Mouse (Mus musculus): ENCODE measurements around the gene Rpl39. TPM values are rescaled to one million over a fixed set of nuclear protein-coding genes. Genes with fewer than 3 reads are reported as not detected.
"Not testable (repeated sequence)": the region's sequence is repeated elsewhere in the genome, so short reads cannot be mapped to it uniquely, and the experiment has no call there.

Rpl39 gene
- polyA plus RNA-seq, 1 experiment, result 62.8 TPM

DNA sequence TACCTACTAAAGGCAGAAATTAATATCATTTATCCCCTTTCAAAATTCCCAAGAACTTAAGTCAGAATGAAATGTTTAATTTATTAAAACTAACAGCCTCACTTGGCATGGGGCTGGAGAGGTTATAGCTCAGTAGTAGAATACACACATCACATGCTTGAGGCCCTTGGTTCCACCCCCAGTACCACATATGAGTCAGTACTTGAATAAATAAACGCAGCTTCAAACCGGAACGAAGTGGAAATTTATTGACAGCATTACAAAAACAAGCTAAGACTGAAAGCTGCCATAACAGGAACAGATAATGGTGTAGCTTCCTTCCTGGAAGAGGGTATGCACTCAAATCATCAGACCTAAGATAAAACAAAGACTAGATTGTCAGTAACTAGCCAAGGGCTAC, 6.3 kb upstream of the Rpl39 start:
- WGBS, result 82% methylated on average over 3 of the region's 3 CpGs
- Histone ChIP-seq H3K27ac (ENCODE audit: insufficient read depth, low read length) (no peak overlapping the region), H3K4me3 (ENCODE audit: extremely low read depth, insufficient read depth, insufficient read length) (no peak overlapping the region), H3K4me1 (ENCODE audit: control insufficient read depth, insufficient read depth, insufficient read length) (peaks cover 3% of the 10 kb centered on the region), H3K27me3 (ENCODE audit: control insufficient read depth, insufficient read depth, low read length) (no peaks in the 10 kb centered on the region), H3K36me3 (ENCODE audit: control insufficient read depth, insufficient read depth, low read length) (no peaks in the 10 kb centered on the region)
- DNase-seq (ENCODE audit: low read depth in 1 of 2, low spot score in 2 of 2), result no peak
- TF ChIP-seq CTCF (IDR thresholded peaks at IDR 0.05; ENCODE audit: extremely low read depth, insufficient read depth, insufficient read length, insufficient replicate concordance) (no peak), POLR2A (IDR thresholded peaks at IDR 0.05; ENCODE audit: low read depth, low read length) (no peak)

DNA sequence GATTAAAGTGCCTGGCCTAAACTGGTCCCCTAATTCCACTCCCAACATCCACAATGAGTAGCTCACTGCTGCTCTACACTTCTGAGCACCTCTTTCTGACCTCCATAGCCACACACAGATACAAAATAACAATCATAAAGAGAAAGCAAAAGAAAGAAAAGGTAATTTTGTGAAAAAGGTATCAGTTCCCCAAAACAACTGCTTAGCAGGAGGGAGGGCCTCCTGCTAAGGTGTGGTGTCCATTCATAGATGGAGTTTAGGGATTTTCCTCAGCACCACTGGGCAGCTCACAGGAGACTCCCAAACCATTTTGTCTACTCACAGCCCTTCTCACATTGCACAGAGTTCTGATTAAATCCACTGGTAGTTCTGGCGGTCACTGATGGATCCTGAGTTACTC, 3.6 kb upstream of the Rpl39 start:
- H3K4me1 ChIP-seq (ENCODE audit: control insufficient read depth, insufficient read depth, insufficient read length), result peaks cover 3% of the 10 kb centered on the region; the same call in 1 of the 2 replicates
- H3K27ac ChIP-seq (ENCODE audit: insufficient read depth, low read length), result peak overlapping the region; percentile 62
- WGBS, result 82% methylated on average over 1 of the region's 1 CpGs

DNA sequence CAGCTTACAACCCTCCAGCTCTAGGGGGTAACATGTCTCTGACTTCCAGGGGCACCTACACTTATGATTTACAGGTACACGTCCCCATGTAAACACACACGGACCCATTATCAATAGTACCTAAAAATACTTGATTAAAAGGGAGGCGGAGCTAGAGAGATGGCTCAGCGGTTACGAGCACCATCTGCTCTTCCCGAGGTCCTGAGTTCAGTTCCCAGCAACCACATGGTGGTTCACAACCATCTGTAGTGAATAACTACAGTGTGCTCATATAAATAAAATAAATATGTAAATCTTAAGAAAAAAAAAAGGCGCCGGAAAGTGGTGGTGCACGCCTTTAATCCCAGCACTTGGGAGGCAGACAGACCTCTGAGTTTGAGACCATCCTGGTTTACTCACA, 463 bp upstream of the Rpl39 start:
- 22% methylated on average over 9 of the region's 9 CpGs for WGBS
- H3K4me1 ChIP-seq (ENCODE audit: control insufficient read depth, insufficient read depth, insufficient read length), result peaks cover 3% of the 10 kb centered on the region
- H3K27me3 ChIP-seq (ENCODE audit: control insufficient read depth, insufficient read depth, low read length), result no peaks in the 10 kb centered on the region
- peak overlapping the region; percentile 95 for H3K27ac ChIP-seq (ENCODE audit: insufficient read depth, low read length)
- DNase-seq (ENCODE audit: low read depth in 1 of 2, low spot score in 2 of 2), result no peak
- peak overlapping the region; percentile 73; the same call in 1 of the 2 replicates for H3K4me3 ChIP-seq (ENCODE audit: extremely low read depth, insufficient read depth, insufficient read length)
- TF ChIP-seq CTCF (IDR thresholded peaks at IDR 0.05; ENCODE audit: extremely low read depth, insufficient read depth, insufficient read length, insufficient replicate concordance), result no peak
- no peak for TF ChIP-seq POLR2A (IDR thresholded peaks at IDR 0.05; ENCODE audit: low read depth, low read length)
- peaks cover 5% of the 10 kb centered on the region for H3K36me3 ChIP-seq (ENCODE audit: control insufficient read depth, insufficient read depth, low read length)

More for the DNA sequence above, 3.6 kb upstream of the Rpl39 start:
- no peak overlapping the region for H3K4me3 ChIP-seq (ENCODE audit: extremely low read depth, insufficient read depth, insufficient read length)
- no peak for DNase-seq (ENCODE audit: low read depth in 1 of 2, low spot score in 2 of 2)
- no peak for TF ChIP-seq POLR2A (IDR thresholded peaks at IDR 0.05; ENCODE audit: low read depth, low read length)
- H3K36me3 ChIP-seq (ENCODE audit: control insufficient read depth, insufficient read depth, low read length), result no peaks in the 10 kb centered on the region
- no peaks in the 10 kb centered on the region for H3K27me3 ChIP-seq (ENCODE audit: control insufficient read depth, insufficient read depth, low read length)

- no peak for DNase-seq (ENCODE audit: low read depth in 1 of 2, low spot score in 2 of 2)
- Histone ChIP-seq H3K36me3 (ENCODE audit: control insufficient read depth, insufficient read depth, low read length) (peaks cover 6% of the 10 kb centered on the region), H3K4me3 (ENCODE audit: extremely low read depth, insufficient read depth, insufficient read length) (peak overlapping the region; percentile 73), H3K27me3 (ENCODE audit: control insufficient read depth, insufficient read depth, low read length) (no peaks in the 10 kb centered on the region), H3K4me1 (ENCODE audit: control insufficient read depth, insufficient read depth, insufficient read length) (peaks cover 3% of the 10 kb centered on the region), H3K27ac (ENCODE audit: insufficient read depth, low read length) (peak overlapping the region; percentile 56)
- TF ChIP-seq POLR2A (IDR thresholded peaks at IDR 0.05; ENCODE audit: low read depth, low read length) (no peak), CTCF (IDR thresholded peaks at IDR 0.05; ENCODE audit: extremely low read depth, insufficient read depth, insufficient read length, insufficient replicate concordance) (no peak)
- 26% methylated on average over 19 of the region's 19 CpGs for WGBS
These were observed 780 bp downstream of the Rpl39 start for GRCm38 (mm10) chrX:37084318-37084926.

DNA sequence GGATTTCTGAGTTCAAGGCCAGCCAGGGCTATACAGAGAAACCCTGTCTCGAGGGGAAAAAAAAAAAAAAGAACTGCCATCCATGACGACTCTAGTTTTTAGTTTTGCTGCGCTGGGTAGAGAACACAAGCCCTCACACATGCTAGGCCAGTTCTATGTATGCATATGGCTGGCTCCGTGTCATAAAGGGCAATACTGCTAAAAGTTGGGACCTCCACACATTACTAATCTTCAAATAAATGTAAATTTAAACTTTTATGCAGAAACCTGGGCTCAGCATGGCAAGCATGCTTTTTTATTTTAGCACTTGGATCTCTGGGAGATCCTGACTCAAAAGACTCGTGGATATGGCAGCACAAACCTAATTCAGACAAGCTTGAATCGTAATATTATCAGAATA, 4.0 kb downstream of the Rpl39 start:
- Histone ChIP-seq H3K4me1 (ENCODE audit: control insufficient read depth, insufficient read depth, insufficient read length) (no peaks in the 10 kb centered on the region; the same call in 1 of the 2 replicates), H3K27ac (ENCODE audit: insufficient read depth, low read length) (no peak overlapping the region), H3K36me3 (ENCODE audit: control insufficient read depth, insufficient read depth, low read length) (peaks cover 6% of the 10 kb centered on the region), H3K4me3 (ENCODE audit: extremely low read depth, insufficient read depth, insufficient read length) (no peak overlapping the region), H3K27me3 (ENCODE audit: control insufficient read depth, insufficient read depth, low read length) (no peaks in the 10 kb centered on the region)
- TF ChIP-seq CTCF (IDR thresholded peaks at IDR 0.05; ENCODE audit: extremely low read depth, insufficient read depth, insufficient read length, insufficient replicate concordance), result no peak
- TF ChIP-seq POLR2A (IDR thresholded peaks at IDR 0.05; ENCODE audit: low read depth, low read length), result no peak
- 56% methylated on average over 6 of the region's 6 CpGs for WGBS
- DNase-seq (ENCODE audit: low read depth in 1 of 2, low spot score in 2 of 2), result no peak

GRCm38 (mm10) chrX:37080345-37080744, 4.9 kb downstream of the Rpl39 start:
- not testable (repeated sequence) for H3K27me3 ChIP-seq (ENCODE audit: control insufficient read depth, insufficient read depth, low read length); H3K4me3 ChIP-seq (ENCODE audit: extremely low read depth, insufficient read depth, insufficient read length); H3K4me1 ChIP-seq (ENCODE audit: control insufficient read depth, insufficient read depth, insufficient read length); DNase-seq (ENCODE audit: low read depth in 1 of 2, low spot score in 2 of 2); H3K27ac ChIP-seq (ENCODE audit: insufficient read depth, low read length); H3K36me3 ChIP-seq (ENCODE audit: control insufficient read depth, insufficient read depth, low read length)
- 79% methylated on average over 4 of the region's 4 CpGs for WGBS

- no peaks in the 10 kb centered on the region for H3K4me1 ChIP-seq (ENCODE audit: control insufficient read depth, insufficient read depth, insufficient read length)
- H3K36me3 ChIP-seq (ENCODE audit: control insufficient read depth, insufficient read depth, low read length), result peaks cover 2% of the 10 kb centered on the region; the same call in 1 of the 2 replicates
- H3K27me3 ChIP-seq (ENCODE audit: control insufficient read depth, insufficient read depth, low read length), result no peaks in the 10 kb centered on the region
- no peak for DNase-seq (ENCODE audit: low read depth in 1 of 2, low spot score in 2 of 2)
- 82% methylated on average over 8 of the region's 8 CpGs for WGBS
- H3K4me3 ChIP-seq (ENCODE audit: extremely low read depth, insufficient read depth, insufficient read length), result no peak overlapping the region
- no peak overlapping the region for H3K27ac ChIP-seq (ENCODE audit: insufficient read depth, low read length)
- no peak for TF ChIP-seq POLR2A (IDR thresholded peaks at IDR 0.05; ENCODE audit: low read depth, low read length)
- no peak for TF ChIP-seq CTCF (IDR thresholded peaks at IDR 0.05; ENCODE audit: extremely low read depth, insufficient read depth, insufficient read length, insufficient replicate concordance)
These were observed 8.6 kb downstream of the Rpl39 start for GRCm38 (mm10) chrX:37076651-37077050.
